Mouse (Mus musculus): ENCODE measurements at regions not wholly inside any gene's neighbourhood (a gene's known extent, or its start where the extent isn't known, plus 50 kb on each side); places are given as distances from the start of the nearest gene placed in this dataset.

- Histone ChIP-seq H3K4me3 (ENCODE audit: insufficient read depth, low read length) (no peak overlapping the region), H3K4me1 (ENCODE audit: control insufficient read depth, insufficient read depth, low read length) (no peaks in the 10 kb centered on the region), H3K27ac (ENCODE audit: insufficient read depth, low read length) (no peak overlapping the region)
- TF ChIP-seq POLR2A (IDR thresholded peaks at IDR 0.05; ENCODE audit: low read depth, low read length) (no peak), CTCF (IDR thresholded peaks at IDR 0.05; ENCODE audit: borderline replicate concordance, insufficient read depth, low read length) (no peak)
These were observed 111.3 kb upstream of the Vrk1 start for GRCm38 (mm10) chr12:105898580-105899293.

GRCm38 (mm10) chr12:105899294-105899909 lies 110.6 kb upstream of the Vrk1 start:
- TF ChIP-seq POLR2A (IDR thresholded peaks at IDR 0.05; ENCODE audit: low read depth, low read length) (no peak), CTCF (IDR thresholded peaks at IDR 0.05; ENCODE audit: borderline replicate concordance, insufficient read depth, low read length) (no peak)
- no peak overlapping the region for H3K27ac ChIP-seq (ENCODE audit: insufficient read depth, low read length)

GRCm38 (mm10) chr12:105900479-105900878 lies 109.5 kb upstream of the Vrk1 start:
- Histone ChIP-seq H3K4me1 (ENCODE audit: control insufficient read depth, insufficient read depth, low read length) (no peaks in the 10 kb centered on the region), H3K27ac (ENCODE audit: insufficient read depth, low read length) (no peak overlapping the region), H3K4me3 (ENCODE audit: insufficient read depth, low read length) (no peak overlapping the region)
- no peak for TF ChIP-seq CTCF (IDR thresholded peaks at IDR 0.05; ENCODE audit: borderline replicate concordance, insufficient read depth, low read length)
- no peak for TF ChIP-seq POLR2A (IDR thresholded peaks at IDR 0.05; ENCODE audit: low read depth, low read length)

More at GRCm38 (mm10) chr12:105899294-105899909, 110.6 kb upstream of the Vrk1 start:
- H3K4me3 ChIP-seq (ENCODE audit: insufficient read depth, low read length), result no peak overlapping the region
- H3K4me1 ChIP-seq (ENCODE audit: control insufficient read depth, insufficient read depth, low read length), result no peaks in the 10 kb centered on the region

GRCm38 (mm10) chr12:105903072-105903471 lies 107.0 kb upstream of the Vrk1 start:
- Histone ChIP-seq H3K27ac (ENCODE audit: insufficient read depth, low read length) (no peak overlapping the region), H3K4me1 (ENCODE audit: control insufficient read depth, insufficient read depth, low read length) (no peaks in the 10 kb centered on the region), H3K4me3 (ENCODE audit: insufficient read depth, low read length) (no peak overlapping the region)
- TF ChIP-seq CTCF (IDR thresholded peaks at IDR 0.05; ENCODE audit: borderline replicate concordance, insufficient read depth, low read length) (no peak), POLR2A (IDR thresholded peaks at IDR 0.05; ENCODE audit: low read depth, low read length) (no peak)

- no peaks in the 10 kb centered on the region for H3K4me1 ChIP-seq (ENCODE audit: control insufficient read depth, insufficient read depth, low read length)
- H3K27ac ChIP-seq (ENCODE audit: insufficient read depth, low read length), result no peak overlapping the region
- H3K4me3 ChIP-seq (ENCODE audit: insufficient read depth, low read length), result no peak overlapping the region
- TF ChIP-seq CTCF (IDR thresholded peaks at IDR 0.05; ENCODE audit: borderline replicate concordance, insufficient read depth, low read length), result no peak
- TF ChIP-seq POLR2A (IDR thresholded peaks at IDR 0.05; ENCODE audit: low read depth, low read length), result no peak
These were observed 103.4 kb upstream of the Vrk1 start for GRCm38 (mm10) chr12:105906584-105906983.

GRCm38 (mm10) chr12:105907851-105908620 lies 102.0 kb upstream of the Vrk1 start:
- TF ChIP-seq POLR2A (IDR thresholded peaks at IDR 0.05; ENCODE audit: low read depth, low read length) (no peak), CTCF (IDR thresholded peaks at IDR 0.05; ENCODE audit: borderline replicate concordance, insufficient read depth, low read length) (no peak)
- Histone ChIP-seq H3K4me3 (ENCODE audit: insufficient read depth, low read length) (no peak overlapping the region), H3K27ac (ENCODE audit: insufficient read depth, low read length) (no peak overlapping the region), H3K4me1 (ENCODE audit: control insufficient read depth, insufficient read depth, low read length) (no peaks in the 10 kb centered on the region)

GRCm38 (mm10) chr12:105911556-105911955 lies 98.5 kb upstream of the Vrk1 start:
- no peak overlapping the region for H3K27ac ChIP-seq (ENCODE audit: insufficient read depth, low read length)

GRCm38 (mm10) chr12:105917388-105917963 lies 92.6 kb upstream of the Vrk1 start:
- no peak overlapping the region for H3K27ac ChIP-seq (ENCODE audit: insufficient read depth, low read length)
- no peak for TF ChIP-seq CTCF (IDR thresholded peaks at IDR 0.05; ENCODE audit: borderline replicate concordance, insufficient read depth, low read length)
- no peak overlapping the region for H3K4me3 ChIP-seq (ENCODE audit: insufficient read depth, low read length)
- H3K4me1 ChIP-seq (ENCODE audit: control insufficient read depth, insufficient read depth, low read length), result no peaks in the 10 kb centered on the region

More at GRCm38 (mm10) chr12:105911556-105911955, 98.5 kb upstream of the Vrk1 start:
- Histone ChIP-seq H3K4me1 (ENCODE audit: control insufficient read depth, insufficient read depth, low read length) (no peaks in the 10 kb centered on the region), H3K4me3 (ENCODE audit: insufficient read depth, low read length) (no peak overlapping the region)
- TF ChIP-seq CTCF (IDR thresholded peaks at IDR 0.05; ENCODE audit: borderline replicate concordance, insufficient read depth, low read length) (no peak), POLR2A (IDR thresholded peaks at IDR 0.05; ENCODE audit: low read depth, low read length) (no peak)

GRCm38 (mm10) chr12:105918775-105919174 lies 91.3 kb upstream of the Vrk1 start:
- no peak overlapping the region for H3K27ac ChIP-seq (ENCODE audit: insufficient read depth, low read length)
- H3K4me1 ChIP-seq (ENCODE audit: control insufficient read depth, insufficient read depth, low read length), result no peaks in the 10 kb centered on the region
- H3K4me3 ChIP-seq (ENCODE audit: insufficient read depth, low read length), result no peak overlapping the region
- no peak for TF ChIP-seq CTCF (IDR thresholded peaks at IDR 0.05; ENCODE audit: borderline replicate concordance, insufficient read depth, low read length)
- TF ChIP-seq POLR2A (IDR thresholded peaks at IDR 0.05; ENCODE audit: low read depth, low read length), result no peak

All from embryonic fibroblast, embryonic 13.5 days (primary cell).